Mouse (Mus musculus) lung, postnatal 0 days (tissue): ENCODE measurements at regions not wholly inside any gene's neighbourhood (a gene's known extent, or its start where the extent isn't known, plus 50 kb on each side); places are given as distances from the start of the nearest gene placed in this dataset.

Source experiments
- ATAC-seq: fragments of 200-750 bp; cut with Nextera tagmentation; 2 replicates; pipeline ENCODE4 v1.8.0; 2017; ENCODE audit warnings: moderate library complexity
- DNase-seq: peaks from one replicate; pipeline ENCODE4 v3.0.0-alpha.2; 2016; ENCODE audit warnings: low spot score
- H3K27ac ChIP-seq: fragments of 300-500 bp; sonication (generic); 2 replicates; pipeline ENCODE4 v1.5.1; 2014; ENCODE audit warnings: antibody characterized with exemption, mild to moderate bottlenecking, low read length, mixed read lengths
- H3K27me3 ChIP-seq: fragments of 300-500 bp; sonication (generic); replicated peaks from 2 replicates; pipeline ENCODE4 v1.6.1; 2014; ENCODE audit warnings: low read length, mixed read lengths; ENCODE audit not compliant: insufficient read depth
- H3K36me3 ChIP-seq: fragments of 300-500 bp; sonication (generic); 2 replicates; pipeline ENCODE4 v1.6.1; 2014; ENCODE audit warnings: low read length, mixed read lengths; ENCODE audit not compliant: insufficient read depth
- H3K4me1 ChIP-seq: fragments of 300-500 bp; sonication (generic); 2 replicates; pipeline ENCODE4 v1.6.1; 2014; ENCODE audit warnings: antibody characterized with exemption, low read depth, low read length, mixed read lengths; ENCODE audit not compliant: insufficient read depth
- H3K4me2 ChIP-seq: fragments of 300-500 bp; sonication (generic); replicated peaks from 2 replicates; pipeline ENCODE4 v1.6.1; 2014; ENCODE audit warnings: low read depth, mild to moderate bottlenecking, low read length, moderate library complexity, mixed read lengths
- H3K4me3 ChIP-seq: fragments of 300-500 bp; sonication (generic); 2 replicates; pipeline ENCODE4 v1.5.1; 2014; ENCODE audit warnings: low read depth, low read length
- H3K9ac ChIP-seq: fragments of 300-500 bp; sonication (generic); replicated peaks from 2 replicates; pipeline ENCODE4 v1.6.1; 2014; ENCODE audit warnings: low read depth, mild to moderate bottlenecking
- H3K9me3 ChIP-seq: fragments of 300-500 bp; sonication (generic); 2 replicates; pipeline ENCODE4 v1.6.1; 2016; ENCODE audit warnings: low read length, mixed read lengths
- CTCF ChIP-seq: IDR thresholded peaks from 2 replicates; pipeline ENCODE4 v1.5.1; 2016; ENCODE audit warnings: antibody characterized with exemption, mild to moderate bottlenecking
- EP300 ChIP-seq: IDR thresholded peaks from 2 replicates; pipeline ENCODE4 v1.6.1; 2016; ENCODE audit warnings: antibody characterized with exemption, mild to moderate bottlenecking, control low read depth
- WGBS: fragments of 180-500 bp; shearing (Covaris S2); extraction: QIAGEN DNeasy Blood & Tissue Kit; methylation state at CpG from one replicate; pipeline ENCODE4 v1.1.7; 2014; 5-methylcytosine and 5-hydroxymethylcytosine counted together

DNA sequence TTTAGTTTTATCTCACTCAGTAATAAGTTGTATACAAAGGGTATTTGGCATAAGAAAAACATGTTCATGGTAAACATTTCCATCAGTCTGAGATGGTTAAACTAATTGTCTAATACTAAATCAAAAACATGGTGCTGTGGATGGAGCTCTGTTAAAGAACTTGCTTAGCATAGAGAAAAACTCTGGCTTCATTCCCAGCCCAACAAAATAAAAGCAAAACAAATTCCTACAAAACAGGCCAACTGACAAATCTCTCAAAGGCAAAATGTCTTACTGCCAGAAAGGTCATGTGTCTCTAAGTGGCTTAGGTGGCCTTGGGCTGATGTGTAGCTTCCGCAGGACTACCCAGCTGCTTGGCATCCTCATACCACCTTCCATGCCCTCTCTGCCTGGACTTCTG is 505.4 kb upstream of the Fbxo33 start:
- 78% methylated on average over 1 of the region's 1 CpGs for WGBS
- Histone ChIP-seq H3K27me3 (no peaks in the 10 kb centered on the region), H3K9me3 (no peaks in the 10 kb centered on the region), H3K4me3 (no peak overlapping the region), H3K36me3 (no peaks in the 10 kb centered on the region), H3K4me1 (no peaks in the 10 kb centered on the region), H3K27ac (no peak overlapping the region), H3K4me2 (no peak overlapping the region), H3K9ac (no peak overlapping the region)
- DNase-seq (no peak), ATAC-seq (no peak)
- TF ChIP-seq CTCF, result no peak
- TF ChIP-seq EP300, result no peak

DNA sequence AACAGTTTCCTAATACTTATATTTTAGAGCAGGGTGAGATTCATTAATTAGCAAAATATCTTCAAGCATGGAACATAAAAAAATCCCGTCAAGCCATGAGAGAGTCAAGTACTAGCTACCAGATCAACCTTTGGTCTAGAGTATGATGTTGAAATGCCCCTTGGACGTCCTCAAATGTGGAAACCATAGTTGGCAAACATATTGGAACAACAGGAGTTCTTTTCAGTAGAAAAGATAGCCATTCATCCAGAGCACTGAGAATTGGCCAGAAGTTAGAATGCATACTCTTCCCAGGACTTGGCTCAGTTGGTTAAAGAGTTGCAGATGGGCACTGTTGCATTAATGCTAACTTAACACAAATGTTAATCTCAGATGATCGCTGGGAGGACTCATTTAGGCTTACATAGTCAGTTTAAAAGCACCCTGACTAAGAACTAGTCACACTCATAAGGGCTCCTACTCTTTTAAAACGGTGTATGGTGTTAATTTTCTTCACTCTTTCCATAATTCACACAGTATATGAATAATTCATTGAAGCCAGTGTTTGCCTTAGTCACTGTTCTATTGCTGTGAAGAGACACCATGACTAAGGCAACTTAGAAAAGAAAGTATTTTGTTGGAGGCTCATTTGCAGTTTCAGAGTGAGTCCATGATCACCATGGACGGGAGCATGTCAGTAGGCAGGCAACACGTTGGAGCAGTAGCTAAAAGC is 503.1 kb upstream of the Fbxo33 start:
- no peak overlapping the region for H3K9ac ChIP-seq
- DNase-seq, result no peak
- no peak for ATAC-seq
- H3K27ac ChIP-seq, result no peak overlapping the region
- no peaks in the 10 kb centered on the region for H3K4me1 ChIP-seq
- H3K4me3 ChIP-seq, result no peak overlapping the region
- TF ChIP-seq CTCF (no peak), EP300 (no peak)
- 61% methylated on average over 6 of the region's 6 CpGs for WGBS
- no peaks in the 10 kb centered on the region for H3K9me3 ChIP-seq
- no peak overlapping the region for H3K4me2 ChIP-seq
- no peaks in the 10 kb centered on the region for H3K27me3 ChIP-seq
- H3K36me3 ChIP-seq, result no peaks in the 10 kb centered on the region

DNA sequence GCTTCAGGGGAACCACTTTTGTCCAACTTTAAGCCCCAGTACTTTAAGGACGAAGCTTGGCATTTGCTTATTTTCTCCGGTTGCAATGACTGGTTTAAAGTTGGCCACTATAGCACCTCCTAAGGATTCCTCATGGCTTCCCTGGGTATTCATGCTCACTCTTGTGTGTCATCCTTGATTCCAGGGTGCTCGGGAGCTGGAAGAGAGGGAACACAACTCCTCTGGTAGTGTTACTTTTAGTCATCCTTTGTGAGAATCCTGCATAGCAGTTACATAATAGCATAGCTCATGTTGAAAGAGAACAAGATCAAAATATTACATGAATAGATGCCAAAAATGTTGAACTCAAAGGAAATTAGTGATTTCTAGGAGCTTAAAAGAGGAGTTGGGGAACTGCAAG is 493.7 kb upstream of the Fbxo33 start:
- Histone ChIP-seq H3K9ac (no peak overlapping the region), H3K4me1 (no peaks in the 10 kb centered on the region), H3K4me2 (no peak overlapping the region), H3K9me3 (no peaks in the 10 kb centered on the region), H3K27me3 (no peaks in the 10 kb centered on the region), H3K4me3 (no peak overlapping the region), H3K27ac (no peak overlapping the region), H3K36me3 (no peaks in the 10 kb centered on the region)
- DNase-seq (no peak), ATAC-seq (no peak)
- 87% methylated on average over 3 of the region's 3 CpGs for WGBS
- no peak for TF ChIP-seq EP300
- TF ChIP-seq CTCF, result no peak

DNA sequence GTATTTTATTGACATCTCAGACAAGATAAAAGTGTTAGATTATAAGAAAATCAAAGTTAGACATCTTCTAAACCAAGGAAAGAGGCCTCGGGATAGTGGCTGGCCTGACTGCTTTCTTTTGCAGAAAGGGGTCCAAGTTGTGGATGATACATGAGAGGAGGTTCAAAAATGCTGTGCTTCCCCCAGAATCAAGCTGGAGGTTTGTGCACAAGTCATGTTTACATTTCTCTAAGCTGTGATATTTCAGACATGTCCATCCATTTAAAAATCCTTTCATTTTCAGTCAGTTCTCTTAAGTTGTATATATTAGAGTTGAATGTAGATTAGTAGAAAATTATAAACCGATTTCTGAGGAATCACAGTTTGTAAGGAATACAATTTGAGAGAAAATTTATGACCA is 463.7 kb upstream of the Fbxo33 start:
- Histone ChIP-seq H3K4me3 (no peak overlapping the region), H3K9me3 (no peaks in the 10 kb centered on the region), H3K27me3 (no peaks in the 10 kb centered on the region), H3K4me2 (no peak overlapping the region), H3K9ac (no peak overlapping the region), H3K36me3 (no peaks in the 10 kb centered on the region), H3K4me1 (no peaks in the 10 kb centered on the region), H3K27ac (no peak overlapping the region)
- DNase-seq (no peak), ATAC-seq (no peak)
- TF ChIP-seq CTCF, result no peak
- TF ChIP-seq EP300, result no peak
- WGBS, result 40% methylated on average over 2 of the region's 2 CpGs

DNA sequence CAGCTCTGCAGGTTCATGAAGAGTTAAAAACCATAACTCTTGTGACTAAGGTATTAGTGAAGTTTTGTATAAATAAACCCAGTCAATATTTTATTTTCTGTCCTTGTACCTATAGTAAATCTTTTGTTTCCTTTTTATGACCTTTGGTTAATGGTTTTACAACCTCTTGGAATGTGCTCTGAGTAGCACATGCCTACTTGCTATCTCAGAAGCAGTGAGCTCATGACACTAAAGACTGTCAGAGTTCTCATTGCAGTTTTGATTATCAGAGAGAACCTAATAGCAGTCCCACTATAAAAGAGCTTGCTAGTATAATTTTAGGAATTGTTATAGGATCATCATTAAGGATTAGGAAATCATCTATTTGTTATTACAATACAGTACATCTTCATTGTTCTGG is 443.6 kb upstream of the Fbxo33 start:
- Histone ChIP-seq H3K27ac (no peak overlapping the region), H3K4me2 (no peak overlapping the region), H3K4me3 (no peak overlapping the region), H3K9ac (no peak overlapping the region), H3K9me3 (no peaks in the 10 kb centered on the region), H3K27me3 (no peaks in the 10 kb centered on the region), H3K4me1 (no peaks in the 10 kb centered on the region), H3K36me3 (no peaks in the 10 kb centered on the region)
- ATAC-seq, result no peak
- no peak for DNase-seq
- TF ChIP-seq CTCF (no peak), EP300 (no peak)

DNA sequence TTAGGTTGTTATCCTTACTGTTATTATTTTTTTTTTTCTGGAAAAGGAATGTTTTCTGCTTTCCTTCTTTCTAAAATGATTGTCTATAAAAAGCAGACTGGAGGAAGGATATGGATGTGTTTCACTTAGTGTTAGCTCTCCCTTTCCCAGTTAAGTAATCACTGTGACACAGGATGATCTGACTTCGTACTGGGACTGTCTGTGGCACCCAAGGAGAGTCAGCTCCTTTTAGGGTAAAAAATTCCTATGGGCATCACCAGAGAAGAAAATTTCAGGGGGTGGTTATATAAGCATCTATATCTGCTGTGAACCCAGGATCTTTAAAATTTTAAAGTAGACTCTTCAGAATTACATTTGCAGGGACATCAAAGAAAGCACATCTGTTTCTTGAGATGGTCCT is 411.2 kb upstream of the Fbxo33 start:
- no peaks in the 10 kb centered on the region for H3K27me3 ChIP-seq
- no peaks in the 10 kb centered on the region for H3K9me3 ChIP-seq
- H3K9ac ChIP-seq, result no peak overlapping the region
- H3K27ac ChIP-seq, result no peak overlapping the region
- ATAC-seq, result no peak
- H3K36me3 ChIP-seq, result no peaks in the 10 kb centered on the region
- no peak overlapping the region for H3K4me2 ChIP-seq
- no peak overlapping the region for H3K4me3 ChIP-seq
- H3K4me1 ChIP-seq, result no peaks in the 10 kb centered on the region
- WGBS, result 57% methylated on average over 1 of the region's 1 CpGs
- no peak for DNase-seq
- TF ChIP-seq EP300, result no peak
- no peak for TF ChIP-seq CTCF

DNA sequence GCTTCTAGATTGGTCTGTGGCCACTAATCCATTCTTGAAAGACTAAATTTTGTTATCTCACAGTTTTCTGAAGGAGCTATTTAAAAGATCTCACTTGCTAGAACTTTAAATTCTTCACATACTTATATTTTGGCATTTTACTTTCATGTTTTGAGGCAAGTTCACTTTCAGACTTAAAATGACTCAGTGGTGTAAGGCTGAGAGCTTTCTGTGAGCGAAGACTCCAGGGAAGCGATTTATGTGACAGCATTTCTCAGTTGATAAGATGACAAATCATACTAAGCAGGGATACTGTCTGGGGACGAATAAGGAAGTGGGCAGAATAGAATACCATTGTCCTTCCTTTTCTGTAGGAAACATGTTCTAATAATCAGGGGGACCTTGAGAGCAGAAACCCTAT is 403.6 kb upstream of the Fbxo33 start:
- no peak for DNase-seq
- Histone ChIP-seq H3K4me3 (no peak overlapping the region), H3K9ac (no peak overlapping the region), H3K27ac (no peak overlapping the region), H3K27me3 (no peaks in the 10 kb centered on the region), H3K9me3 (no peaks in the 10 kb centered on the region), H3K4me2 (no peak overlapping the region), H3K4me1 (no peaks in the 10 kb centered on the region), H3K36me3 (no peaks in the 10 kb centered on the region)
- no peak for TF ChIP-seq EP300
- TF ChIP-seq CTCF, result no peak
- no peak for ATAC-seq
- 64% methylated on average over 3 of the region's 3 CpGs for WGBS
